Mouse (Mus musculus) left cerebral cortex, adult 2 months (tissue): ENCODE data around the gene Ddx18. TPM values are rescaled to one million over a fixed set of nuclear protein-coding genes. Genes with fewer than 3 reads are reported as not detected.

Experiments used
- DNase-seq, 2 experiments: peaks; one replicate each; pipeline ENCODE4 v3.0.0; 2021 to 2022; ENCODE audit warnings: low spot score in 2 of 2, mixed read lengths in 1 of 2; ENCODE audit errors: extremely low spot score in 1 of 2
- H3K27ac ChIP-seq: fragments of 200-600 bp; 2 replicates; pipeline ENCODE4 v1.8.1; 2022
- H3K4me3 ChIP-seq: fragments of 200-600 bp; 2 replicates; pipeline ENCODE4 v1.8.1; 2022
- CTCF ChIP-seq: fragments of 200-600 bp; IDR thresholded peaks from 2 replicates; pipeline ENCODE4 v1.8.1; 2022; ENCODE audit warnings: antibody characterized with exemption, mild to moderate bottlenecking, moderate library complexity
- intact Hi-C: fragments of 180-260 bp; cut with DNase I; formaldehyde crosslinking; loops from one replicate; pipeline ENCODE4 v1.15.1; 2025
- total RNA-seq, 2 experiments: library from RNA; stranded (reverse); gene quantifications; 2 replicates each; pipeline ENCODE4 v1.2.3; 2021

Ddx18 gene
- total RNA-seq, 2 experiments from 2014 or later = 25.9 to 27.8 TPM

DNA sequence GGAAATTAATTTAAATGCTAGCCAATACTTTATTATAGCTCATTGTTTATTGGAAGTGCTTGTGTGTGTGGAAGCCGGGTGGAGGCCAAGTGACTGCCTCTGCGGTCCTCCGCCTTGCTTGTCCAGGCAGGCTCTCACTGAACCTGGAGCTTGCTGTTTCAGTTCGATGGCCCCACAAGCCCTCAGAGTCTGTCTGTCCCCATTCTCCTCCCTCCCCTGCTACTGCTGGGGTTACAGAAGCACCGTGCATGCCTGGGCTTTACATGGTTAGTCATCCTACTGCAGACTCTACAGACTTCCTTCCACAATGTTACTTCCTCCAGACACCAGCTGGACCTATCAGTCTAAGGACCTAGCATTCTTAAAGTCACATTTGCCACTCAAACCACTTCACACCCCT lies 9.9 kb downstream of the Ddx18 start:
- no peak for TF ChIP-seq CTCF
- intact Hi-C loops = no loop called here

DNA sequence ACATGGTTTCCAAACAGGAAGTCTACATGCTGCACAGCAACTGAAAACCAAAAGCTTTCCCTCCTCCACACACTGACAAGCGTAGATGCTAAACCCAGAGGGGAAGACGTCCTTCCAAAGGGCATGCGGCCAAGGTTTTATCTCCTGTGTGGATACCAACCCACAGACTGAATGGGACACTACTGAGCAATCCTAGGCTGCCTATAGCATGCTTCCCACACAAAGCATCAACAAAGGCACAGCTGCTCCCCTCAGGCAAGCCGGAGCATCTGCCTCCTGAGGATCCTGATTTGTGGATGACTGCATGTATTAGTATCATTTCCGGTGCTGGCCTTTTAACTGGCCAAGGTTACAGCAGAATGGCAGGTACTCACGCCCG lies 16.3 kb downstream of the Ddx18 start:
- H3K27ac ChIP-seq = no peak overlapping the region
- DNase-seq = peak in 1 of 2 experiments; percentile 51
- intact Hi-C loops = no loop called here
- no peak overlapping the region for H3K4me3 ChIP-seq
- no peak for TF ChIP-seq CTCF

More for the DNA sequence above, 9.9 kb downstream of the Ddx18 start:
- H3K27ac ChIP-seq = no peak overlapping the region
- H3K4me3 ChIP-seq = no peak overlapping the region
- DNase-seq = no peak

DNA sequence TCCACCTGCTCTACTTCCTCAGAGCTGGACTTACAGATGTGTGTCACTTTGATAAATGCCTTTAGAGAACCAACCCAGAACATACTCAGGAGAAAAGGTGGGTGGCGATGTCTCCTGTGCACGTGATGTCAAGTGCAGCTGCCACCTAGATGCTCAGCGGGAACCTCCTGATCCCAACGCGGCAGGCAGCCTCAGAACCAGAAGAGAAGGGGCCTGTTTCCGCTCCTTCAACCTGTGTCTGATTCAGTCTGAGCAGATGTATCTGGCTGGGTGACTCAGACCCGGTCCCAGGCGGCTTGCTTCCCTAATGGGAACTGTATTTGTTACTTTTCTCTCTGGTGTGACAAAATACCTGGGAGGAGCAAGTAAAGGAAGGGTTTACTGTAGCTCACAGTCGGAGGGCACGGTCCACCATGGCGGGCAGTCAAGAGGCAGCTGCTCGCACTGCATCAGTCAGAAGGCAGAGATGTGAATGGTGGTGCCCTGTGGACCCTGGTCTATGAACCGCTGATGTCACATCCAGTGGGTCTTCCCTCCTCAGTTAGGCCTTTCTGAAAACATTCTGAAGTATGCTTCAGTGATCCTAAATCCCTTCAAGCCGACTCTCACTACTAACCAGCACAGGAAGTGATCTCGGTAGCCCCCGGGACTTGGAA lies 16.9 kb downstream of the Ddx18 start:
- TF ChIP-seq CTCF = no peak
- H3K27ac ChIP-seq = no peak overlapping the region
- peak; percentile 21 to 24 for DNase-seq
- intact Hi-C loops = no loop called here
- no peak overlapping the region for H3K4me3 ChIP-seq

DNA sequence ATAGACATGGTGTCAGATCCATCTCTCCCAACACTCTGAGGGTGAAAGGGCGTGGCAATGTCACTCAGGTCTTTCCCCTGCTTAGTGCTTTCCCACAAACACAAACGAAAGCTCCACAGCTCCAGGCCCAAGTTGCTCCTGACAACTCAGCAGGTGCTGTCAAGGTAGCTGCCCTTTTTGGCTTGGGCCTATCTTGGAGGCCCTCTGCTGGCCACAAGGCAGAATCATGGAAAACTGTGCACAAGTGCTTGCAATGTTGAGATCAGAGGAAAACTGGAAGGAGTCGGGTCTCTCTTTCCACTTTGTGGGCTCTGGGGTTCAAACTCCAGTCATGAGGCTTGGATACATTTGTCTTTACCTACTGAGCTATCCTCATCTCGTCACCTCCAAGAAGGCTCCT lies 18.3 kb downstream of the Ddx18 start:
- DNase-seq = no peak
- no peak overlapping the region for H3K4me3 ChIP-seq
- peak; percentile 56 for TF ChIP-seq CTCF
- intact Hi-C loops = loop anchor here (2.0 kb wide), 1 partner anchor 109 kb away; no protein-coding TSS in a partner anchor
- H3K27ac ChIP-seq = no peak overlapping the region

DNA sequence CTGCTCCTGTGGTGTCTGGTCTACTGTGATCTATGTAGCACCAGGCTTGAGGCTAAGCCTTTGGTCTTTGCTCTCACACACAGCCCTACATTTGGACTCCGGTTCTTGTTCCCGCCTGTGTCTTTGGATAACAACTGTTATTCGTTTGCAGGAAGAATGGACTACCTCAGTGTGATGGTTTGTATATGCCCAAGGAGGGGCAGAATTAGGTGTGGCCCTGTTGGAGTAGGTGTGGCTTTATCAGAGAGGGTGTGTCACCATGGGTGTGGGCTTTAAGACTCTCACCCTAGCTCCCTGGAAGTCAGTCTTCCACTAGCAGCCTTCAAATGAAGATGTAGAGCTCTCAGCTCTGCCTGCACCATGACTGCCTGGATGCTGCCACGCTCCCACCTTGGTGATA lies 19.1 kb downstream of the Ddx18 start:
- no peak overlapping the region for H3K27ac ChIP-seq
- intact Hi-C loops = loop anchor here (2.0 kb wide), 1 partner anchor 108 kb away; no protein-coding TSS in a partner anchor
- no peak for TF ChIP-seq CTCF
- no peak overlapping the region for H3K4me3 ChIP-seq
- no peak for DNase-seq

DNA sequence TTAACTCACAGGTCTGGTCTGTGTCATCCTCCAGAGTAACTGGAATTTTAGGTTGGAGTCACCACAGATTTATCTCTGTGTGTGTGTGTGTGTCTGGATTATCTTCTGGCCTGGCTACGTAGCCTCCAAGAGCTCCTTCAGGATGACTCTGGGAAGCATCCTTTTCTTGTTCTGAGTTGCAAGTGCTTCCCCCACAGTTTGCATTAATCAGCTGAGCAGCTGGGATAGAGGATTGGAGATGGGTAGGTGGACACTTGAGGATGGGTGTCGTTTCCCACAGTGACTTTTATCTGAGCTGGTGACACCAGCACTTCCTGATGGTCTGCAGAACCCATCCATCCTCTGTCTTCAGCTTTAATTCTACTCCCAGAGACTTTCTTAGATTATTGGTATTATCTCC lies 20.9 kb downstream of the Ddx18 start:
- no peak for DNase-seq
- intact Hi-C loops = no loop called here

DNA sequence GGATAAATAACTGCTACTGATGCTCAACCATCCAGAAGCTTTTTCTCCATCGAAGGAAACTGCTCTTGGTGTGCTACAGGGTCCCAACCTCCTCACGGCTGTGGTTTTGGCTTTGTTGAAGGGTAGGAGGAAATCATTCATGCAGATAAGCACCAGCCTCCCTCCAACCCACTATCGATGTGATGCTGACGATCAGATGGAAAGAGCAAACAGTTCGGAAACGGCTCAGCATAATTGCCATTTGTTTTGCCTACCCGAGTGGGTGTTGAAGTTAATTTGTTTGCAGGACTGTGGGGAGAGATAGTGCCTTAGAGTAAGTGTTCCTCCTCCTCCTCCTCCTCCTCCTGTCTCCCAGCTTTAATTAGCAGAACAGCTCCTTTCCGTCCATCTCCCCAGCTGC lies 27.4 kb downstream of the Ddx18 start:
- TF ChIP-seq CTCF = no peak
- Histone ChIP-seq H3K4me3 (no peak overlapping the region), H3K27ac (no peak overlapping the region)
- DNase-seq = no peak
- intact Hi-C loops = no loop called here

More for the DNA sequence above, 20.9 kb downstream of the Ddx18 start:
- Histone ChIP-seq H3K27ac (peak overlapping the region; percentile 15; the same call in 1 of the 2 replicates), H3K4me3 (no peak overlapping the region)
- no peak for TF ChIP-seq CTCF

DNA sequence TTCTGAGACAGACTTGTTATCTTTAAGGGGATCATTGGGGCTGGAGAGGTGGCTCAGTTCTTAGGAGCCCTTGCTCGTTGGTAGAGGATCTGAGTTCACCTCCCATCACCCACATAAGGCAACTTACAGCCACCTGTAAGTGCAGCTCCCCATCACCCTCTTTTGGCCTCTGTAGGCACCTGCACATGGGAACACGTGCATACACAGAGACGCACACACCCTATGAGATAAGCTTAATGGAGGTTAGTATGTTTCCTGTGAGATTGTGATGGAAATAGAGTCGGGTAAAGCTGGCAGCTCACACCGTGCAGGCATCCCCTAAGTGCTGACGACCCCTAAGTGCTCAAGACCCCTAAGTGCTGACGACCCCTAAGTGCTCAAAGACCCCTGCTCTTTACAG lies 36.4 kb downstream of the Ddx18 start:
- H3K27ac ChIP-seq = no peak overlapping the region
- intact Hi-C loops = no loop called here

DNA sequence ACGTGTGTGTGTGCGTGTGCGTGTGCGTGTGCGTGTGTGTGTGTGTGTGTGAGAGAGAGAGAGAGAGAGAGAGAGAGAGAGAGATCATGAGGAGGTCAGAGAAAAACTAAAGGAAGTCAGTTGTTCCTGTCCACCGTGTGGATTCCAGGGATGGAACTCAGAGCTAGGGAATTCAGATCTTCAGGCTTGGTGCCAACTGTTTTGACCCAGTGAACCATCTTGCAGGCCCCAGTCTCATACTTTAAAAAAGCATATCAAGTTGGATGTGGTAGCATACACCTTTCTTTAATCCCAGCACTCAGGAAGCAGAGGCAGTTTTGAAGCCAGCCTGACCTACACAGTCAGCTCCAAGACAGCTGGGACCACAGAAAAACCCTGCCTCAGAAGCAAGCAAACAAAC lies 38.5 kb downstream of the Ddx18 start:
- DNase-seq = no peak
- no peak overlapping the region for H3K27ac ChIP-seq
- H3K4me3 ChIP-seq = no peak overlapping the region
- TF ChIP-seq CTCF = no peak
- intact Hi-C loops = no loop called here

More for the DNA sequence above, 36.4 kb downstream of the Ddx18 start:
- no peak for TF ChIP-seq CTCF
- no peak for DNase-seq
- no peak overlapping the region for H3K4me3 ChIP-seq

DNA sequence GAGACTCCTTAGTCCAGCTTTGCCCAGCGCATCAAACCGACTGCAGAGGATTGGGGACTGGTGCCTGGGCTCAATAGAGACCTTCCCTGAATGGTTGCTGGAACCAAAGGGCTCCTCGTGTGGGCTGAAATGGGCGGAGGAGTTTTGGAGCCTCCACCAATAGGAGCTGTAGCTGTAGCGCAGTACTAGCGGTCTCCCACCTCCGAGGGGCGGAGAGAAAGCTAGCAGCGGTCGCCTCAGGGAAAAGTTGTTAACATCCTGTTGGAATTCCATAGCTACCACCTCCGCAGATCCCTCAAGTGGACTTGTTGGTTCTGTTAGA lies 39.4 kb downstream of the Ddx18 start, which contains the start of gene Htr5b:
Gene Htr5b (minus strand): TSS at position 67 of the 322 bp plus-strand sequence.
- DNase-seq = peak in 1 of 2 experiments; percentile 31
- TF ChIP-seq CTCF = no peak
- intact Hi-C loops = no loop called here
- Histone ChIP-seq H3K27ac (no peak within 1 kb of the TSS), H3K4me3 (peak within 1 kb of the TSS; percentile 29)

DNA sequence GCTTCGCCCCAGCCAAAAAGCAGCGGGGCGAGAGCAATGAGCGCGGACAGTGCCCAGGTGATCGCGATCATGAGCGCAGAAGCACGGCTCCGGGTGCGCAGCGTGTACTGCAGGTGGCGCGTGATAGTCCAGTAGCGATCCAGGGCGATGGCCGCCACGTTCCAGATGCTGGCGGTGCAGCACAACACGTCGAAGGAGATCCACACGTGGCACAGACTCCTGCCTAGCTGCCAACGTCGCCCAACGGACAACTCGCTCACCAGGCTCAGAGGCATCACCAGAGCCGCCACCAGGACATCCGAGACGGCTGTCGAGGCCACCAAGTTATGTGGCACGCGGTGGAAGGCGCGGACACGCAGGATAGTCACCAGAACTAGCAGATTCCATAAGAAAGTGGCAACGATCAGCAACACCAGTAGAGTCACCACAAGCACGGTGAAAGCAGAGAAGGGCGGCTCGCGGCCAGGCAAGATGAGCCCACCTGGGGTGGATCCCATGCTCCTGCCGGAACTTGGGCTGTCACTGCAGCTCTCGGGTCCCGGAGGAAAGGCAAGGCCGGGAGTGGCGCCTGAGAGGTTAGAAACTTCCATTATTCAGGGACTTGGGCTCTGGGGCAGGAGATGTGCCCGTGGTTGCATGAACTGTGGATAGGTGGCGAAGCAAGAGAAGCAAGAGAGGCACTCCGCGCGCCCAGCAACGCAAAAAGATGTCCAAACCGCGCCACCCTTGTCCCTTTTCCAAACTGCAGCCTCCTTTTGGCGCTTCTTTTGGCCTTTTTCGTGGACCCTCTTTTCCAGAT lies 40.0 kb downstream of the Ddx18 start:
- intact Hi-C loops = no loop called here
- Histone ChIP-seq H3K4me3 (peak overlapping the region; percentile 29), H3K27ac (no peak overlapping the region)
- TF ChIP-seq CTCF = no peak
- peak in 1 of 2 experiments; percentile 28 for DNase-seq

DNA sequence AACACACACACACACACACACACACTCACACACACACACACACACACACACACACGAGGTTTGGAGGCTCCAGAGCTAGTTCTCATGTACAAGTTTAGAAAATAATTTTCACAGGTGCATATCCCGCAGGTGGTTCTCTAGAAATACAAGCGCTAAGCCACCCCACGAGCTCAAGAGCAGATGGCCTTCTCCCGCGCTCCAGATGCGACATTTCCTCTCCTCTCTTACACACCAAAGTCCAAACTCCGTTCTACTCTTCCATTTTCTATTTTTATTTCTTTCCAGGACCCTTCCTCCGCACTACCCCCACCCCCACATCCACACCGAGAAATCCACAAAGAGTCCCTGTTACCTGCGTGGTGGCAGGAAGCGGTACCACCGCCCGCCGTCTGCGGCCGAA lies 40.7 kb downstream of the Ddx18 start:
- Histone ChIP-seq H3K27ac (no peak overlapping the region), H3K4me3 (peak overlapping the region; percentile 29)
- intact Hi-C loops = no loop called here
- TF ChIP-seq CTCF = no peak
- DNase-seq = peak in 1 of 2 experiments; percentile 52
